Mouse (Mus musculus): ENCODE results near the gene Nf1. TPM values are rescaled to one million over a fixed set of nuclear protein-coding genes. Genes with fewer than 3 reads are reported as not detected.

The Nf1 gene
- polyA plus RNA-seq, 1 experiment from 2014 or later, result 7.1 TPM

DNA sequence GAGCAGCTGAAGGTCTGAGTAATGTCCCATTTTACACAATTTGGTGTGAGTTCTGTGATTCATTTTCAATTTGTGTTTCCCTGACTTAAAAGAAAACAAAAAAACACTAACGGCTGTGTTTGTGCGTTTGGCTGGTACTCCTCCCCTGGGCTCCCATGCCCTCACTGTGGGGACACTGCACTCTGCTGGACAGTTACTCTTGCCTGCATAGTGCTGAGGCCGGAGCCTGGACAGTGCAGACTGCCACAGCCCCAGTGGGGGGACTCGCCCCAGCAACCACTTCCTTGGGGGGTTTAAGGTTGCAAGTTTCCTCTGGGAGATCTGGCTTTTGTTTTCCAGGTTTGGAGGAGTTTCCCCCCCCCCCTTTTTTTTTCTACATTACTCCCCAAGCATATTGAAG, 241.2 kb downstream of the Nf1 start:
- Histone ChIP-seq H3K4me2 (no peak overlapping the region), H3K4me3 (no peak overlapping the region), H3K9me3 (replicated peaks) (no peaks in the 10 kb centered on the region), H3K27me3 (no peaks in the 10 kb centered on the region), H3K4me1 (no peaks in the 10 kb centered on the region), H3K36me3 (ENCODE audit: poor library complexity, severe bottlenecking) (peaks cover 30% of the 10 kb centered on the region), H3K9ac (no peak overlapping the region), H3K27ac (no peak overlapping the region)
- no peak for ATAC-seq
- 49% methylated on average over 4 of the region's 4 CpGs for WGBS

DNA sequence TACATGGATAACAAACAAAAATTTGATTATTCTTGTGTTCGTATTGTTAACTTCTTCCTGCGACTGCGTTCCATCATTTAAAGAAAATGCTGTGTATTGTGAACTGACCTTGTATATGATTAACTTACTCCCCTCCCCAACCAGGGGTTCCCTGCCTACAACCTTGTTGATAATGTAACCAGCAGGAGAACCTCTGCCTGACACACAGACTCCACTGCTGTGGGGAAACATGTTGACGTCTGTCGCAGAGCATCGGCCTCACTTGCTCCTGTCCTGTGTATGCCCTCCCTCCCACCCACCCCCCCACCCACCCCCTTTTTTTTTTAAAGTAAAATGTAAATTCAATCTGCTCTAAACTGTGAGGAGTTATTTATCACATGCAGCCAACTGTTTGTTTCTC, 241.8 kb downstream of the Nf1 start:
- Histone ChIP-seq H3K36me3 (ENCODE audit: poor library complexity, severe bottlenecking) (peaks cover 27% of the 10 kb centered on the region), H3K27ac (no peak overlapping the region), H3K4me2 (no peak overlapping the region), H3K9me3 (replicated peaks) (no peaks in the 10 kb centered on the region), H3K4me1 (no peaks in the 10 kb centered on the region), H3K4me3 (no peak overlapping the region), H3K9ac (no peak overlapping the region), H3K27me3 (no peaks in the 10 kb centered on the region)
- 87% methylated on average over 6 of the region's 6 CpGs for WGBS
- ATAC-seq, result no peak

DNA sequence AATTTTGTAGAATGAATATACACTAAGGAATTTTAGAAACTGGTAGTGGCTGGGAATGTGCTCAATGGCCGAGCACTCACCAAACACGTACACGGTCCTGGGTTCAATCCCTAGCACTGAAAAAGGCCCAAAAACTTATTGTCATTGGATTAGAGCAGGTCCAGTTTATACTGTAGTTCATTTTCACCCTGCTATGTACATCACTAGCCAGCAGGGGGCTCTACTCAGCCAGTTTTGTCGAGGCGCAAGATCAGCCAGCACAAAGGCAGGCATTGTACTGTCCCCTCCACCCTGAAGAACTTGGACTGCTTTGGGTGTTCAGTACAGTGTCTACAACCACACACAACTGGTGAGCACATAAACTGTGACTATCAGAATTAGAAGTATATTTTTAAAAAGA, 244.7 kb downstream of the Nf1 start:
- H3K9me3 ChIP-seq (replicated peaks), result no peaks in the 10 kb centered on the region
- no peak overlapping the region for H3K4me3 ChIP-seq
- H3K36me3 ChIP-seq (ENCODE audit: poor library complexity, severe bottlenecking), result peaks cover 14% of the 10 kb centered on the region
- peak; percentile 91 for ATAC-seq
- H3K4me1 ChIP-seq, result no peaks in the 10 kb centered on the region
- H3K9ac ChIP-seq, result no peak overlapping the region
- no peak overlapping the region for H3K4me2 ChIP-seq
- no peak overlapping the region for H3K27ac ChIP-seq
- 5% methylated on average over 5 of the region's 5 CpGs for WGBS
- 0 out of 2 replicates have a peak, but pooled peaks cover 4% of the 10 kb centered on the region for H3K27me3 ChIP-seq

DNA sequence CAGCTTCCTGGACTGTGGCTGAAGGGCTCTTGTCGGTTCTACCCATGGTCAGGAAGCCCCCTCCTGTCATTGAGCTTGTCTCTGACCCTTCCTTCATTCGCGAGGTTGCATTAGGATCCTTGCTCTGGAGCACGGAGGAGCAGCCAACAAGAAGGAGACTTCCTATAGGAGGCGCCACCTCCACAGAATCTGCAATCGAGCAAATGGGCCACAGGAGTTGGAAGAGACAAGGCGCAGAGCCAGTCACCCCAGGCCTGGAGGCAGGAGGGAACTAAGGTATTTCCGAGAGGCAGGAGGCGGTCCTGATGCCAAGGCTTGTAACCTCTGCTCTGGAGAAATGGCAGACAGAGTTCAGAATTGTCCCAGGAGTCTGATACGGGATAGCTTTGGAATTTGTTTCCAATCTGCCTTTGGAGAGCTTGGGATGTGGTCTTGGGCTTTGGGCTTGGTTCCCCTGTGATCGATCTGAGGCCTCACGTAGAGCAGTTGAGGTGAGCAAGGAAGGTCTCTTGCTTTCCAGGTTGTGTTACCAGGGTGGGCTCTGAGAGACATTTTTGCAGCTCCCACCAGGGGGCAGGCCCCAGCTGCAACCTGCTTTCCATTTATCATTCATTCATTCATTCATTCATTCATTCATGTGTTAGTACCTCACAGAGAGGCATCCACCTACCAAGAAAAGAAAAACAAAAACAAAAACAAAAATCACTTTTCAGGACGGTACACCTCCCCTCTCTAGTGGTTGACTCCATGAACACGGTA, 250.0 kb downstream of the Nf1 start:
- H3K4me2 ChIP-seq, result no peak overlapping the region
- no peaks in the 10 kb centered on the region for H3K36me3 ChIP-seq (ENCODE audit: poor library complexity, severe bottlenecking)
- H3K9me3 ChIP-seq (replicated peaks), result no peaks in the 10 kb centered on the region
- WGBS, result 54% methylated on average over 14 of the region's 14 CpGs
- H3K4me1 ChIP-seq, result peaks cover 31% of the 10 kb centered on the region
- no peak overlapping the region for H3K4me3 ChIP-seq
- 0 out of 2 replicates have a peak, but pooled peaks cover 8% of the 10 kb centered on the region for H3K27me3 ChIP-seq
- H3K9ac ChIP-seq, result no peak overlapping the region
- H3K27ac ChIP-seq, result no peak overlapping the region
- no peak for ATAC-seq

DNA sequence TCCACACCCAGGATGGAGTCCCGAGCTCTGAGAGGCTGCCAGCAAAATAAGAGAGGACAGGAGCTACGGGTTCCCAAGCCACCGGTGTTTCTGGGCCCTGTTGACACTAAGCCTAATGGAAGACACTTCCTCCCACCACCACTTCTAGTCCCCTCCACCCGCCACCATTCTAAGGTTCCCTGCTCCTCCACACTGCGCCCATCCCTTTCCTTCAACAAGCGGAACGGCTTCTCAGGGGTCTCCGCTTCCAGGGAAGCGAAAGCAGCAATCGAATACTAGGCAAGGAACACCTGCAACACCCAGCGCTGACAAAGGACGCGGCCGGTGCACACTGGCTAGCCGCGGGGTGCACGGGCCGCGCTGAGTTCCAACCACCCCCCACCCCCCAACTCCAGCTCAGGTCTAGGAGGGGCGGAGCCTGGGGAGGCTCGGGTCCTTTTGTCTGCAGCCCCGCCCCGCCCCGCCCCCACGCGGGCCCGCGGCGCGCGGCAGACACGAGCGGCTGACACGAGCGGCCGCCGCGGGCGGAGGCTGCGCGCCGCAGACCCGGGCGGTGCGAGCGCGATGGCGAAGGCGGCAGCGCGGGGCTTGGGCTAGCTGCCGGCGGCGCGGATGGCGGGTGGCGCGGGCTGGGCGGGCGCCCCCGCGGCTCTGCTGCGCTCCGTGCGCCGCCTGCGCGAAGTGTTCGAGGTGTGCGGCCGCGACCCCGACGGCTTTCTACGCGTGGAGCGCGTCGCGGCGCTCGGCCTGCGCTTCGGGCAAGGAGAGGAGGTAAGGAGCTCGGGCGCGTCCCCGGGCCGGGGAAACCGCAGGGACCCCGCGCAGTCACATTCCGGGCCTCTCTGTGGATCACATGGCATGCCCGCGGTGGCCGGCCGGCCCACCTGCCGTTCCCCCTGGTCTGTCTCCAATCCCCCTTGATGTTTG, 251.4 kb downstream of the Nf1 start, which contains the start of gene Rab11fip4:
TSS of gene Rab11fip4 (plus strand) at position 549 of the 927 bp plus-strand sequence.
- H3K9ac ChIP-seq, result peak within 1 kb of the TSS; percentile 83
- H3K27ac ChIP-seq, result peak within 1 kb of the TSS; percentile 76
- peak within 1 kb of the TSS; percentile 67 for H3K4me3 ChIP-seq
- H3K9me3 ChIP-seq (replicated peaks), result no peaks in the 10 kb centered on the region
- peaks cover 41% of the 10 kb centered on the region for H3K4me1 ChIP-seq
- ATAC-seq, result peak; percentile 85
- 2% methylated on average over 39 of the region's 98 CpGs for WGBS
- no peaks in the 10 kb centered on the region for H3K36me3 ChIP-seq (ENCODE audit: poor library complexity, severe bottlenecking)
- H3K4me2 ChIP-seq, result peak within 1 kb of the TSS; percentile 81
- 0 out of 2 replicates have a peak, but pooled peaks cover 8% of the 10 kb centered on the region for H3K27me3 ChIP-seq

DNA sequence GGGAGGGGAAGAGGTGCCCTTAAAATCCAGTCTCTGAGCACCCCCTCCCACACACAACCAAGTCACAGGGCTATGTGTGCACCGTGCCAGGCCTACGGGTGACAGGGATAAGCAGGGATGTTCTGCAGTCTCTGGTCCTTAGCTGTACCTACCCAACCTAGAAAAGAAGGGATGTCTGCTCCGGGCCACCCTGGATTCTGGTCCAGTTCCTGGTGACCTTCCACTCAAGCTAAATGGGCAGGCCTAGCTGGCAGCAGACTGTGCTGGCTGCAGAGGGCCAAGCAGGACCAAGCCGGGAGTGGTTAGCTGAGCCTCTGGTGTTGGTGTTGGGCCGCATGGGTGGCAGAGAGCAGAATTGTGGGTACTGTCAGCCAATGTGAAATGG, 252.1 kb downstream of the Nf1 start:
- H3K36me3 ChIP-seq (ENCODE audit: poor library complexity, severe bottlenecking), result no peaks in the 10 kb centered on the region
- peak; percentile 36 for ATAC-seq
- H3K27ac ChIP-seq, result peak overlapping the region; percentile 76; the same call in 1 of the 2 replicates
- H3K4me1 ChIP-seq, result peaks cover 41% of the 10 kb centered on the region
- H3K4me3 ChIP-seq, result peak overlapping the region; percentile 67
- peak overlapping the region; percentile 83 for H3K9ac ChIP-seq
- H3K4me2 ChIP-seq, result peak overlapping the region; percentile 81
- WGBS, result 17% methylated on average over 5 of the region's 5 CpGs
- no peaks in the 10 kb centered on the region for H3K9me3 ChIP-seq (replicated peaks)
- 0 out of 2 replicates have a peak, but pooled peaks cover 8% of the 10 kb centered on the region for H3K27me3 ChIP-seq

DNA sequence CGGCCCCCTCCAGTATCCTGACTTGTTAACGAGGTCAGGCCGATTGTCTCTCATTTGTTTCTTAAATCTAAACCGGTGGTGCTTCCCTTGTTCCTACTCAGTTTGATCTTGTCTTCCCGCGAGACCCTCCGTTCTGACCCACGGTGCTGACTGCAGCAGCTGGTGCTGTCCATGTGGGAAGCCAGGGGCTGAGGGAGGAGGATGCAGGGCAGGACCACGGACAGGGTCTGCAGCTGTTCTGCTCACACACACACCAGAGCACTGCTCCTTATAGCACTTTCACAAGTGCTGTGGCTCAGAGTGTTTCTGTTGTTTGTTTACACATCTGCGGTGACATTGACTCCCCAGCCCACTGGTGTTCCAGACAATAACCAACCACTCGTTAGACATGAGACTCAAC, 254.0 kb downstream of the Nf1 start:
- H3K9me3 ChIP-seq (replicated peaks), result no peaks in the 10 kb centered on the region
- H3K27me3 ChIP-seq, result 0 out of 2 replicates have a peak, but pooled peaks cover 8% of the 10 kb centered on the region
- H3K9ac ChIP-seq, result peak overlapping the region; percentile 30; the same call in 1 of the 2 replicates
- ATAC-seq, result no peak
- WGBS, result 31% methylated on average over 11 of the region's 11 CpGs
- peaks cover 10% of the 10 kb centered on the region; the same call in 1 of the 2 replicates for H3K36me3 ChIP-seq (ENCODE audit: poor library complexity, severe bottlenecking)
- H3K4me2 ChIP-seq, result peak overlapping the region; percentile 81
- peak overlapping the region; percentile 11; the same call in 1 of the 2 replicates for H3K4me3 ChIP-seq
- peaks cover 41% of the 10 kb centered on the region for H3K4me1 ChIP-seq
- no peak overlapping the region for H3K27ac ChIP-seq

DNA sequence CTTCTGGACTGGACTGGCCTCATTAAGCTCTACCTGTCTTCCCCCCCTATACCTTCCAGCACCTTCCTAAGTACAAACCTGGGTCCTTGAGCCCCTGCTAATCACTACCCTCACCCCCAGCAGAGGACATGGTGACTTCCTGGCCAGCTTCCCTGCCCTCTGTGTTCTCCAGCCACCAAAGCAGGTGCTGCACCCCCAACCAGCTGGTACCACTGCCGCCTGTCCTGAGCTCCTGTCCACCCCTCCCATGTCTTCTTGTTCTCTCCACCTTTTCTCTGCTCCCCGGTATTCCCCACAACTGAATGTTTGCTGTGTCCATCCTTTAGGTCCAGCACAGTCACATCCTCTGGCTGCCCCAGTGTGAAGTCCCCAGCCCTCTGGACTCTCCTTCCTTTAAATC, 271.0 kb downstream of the Nf1 start:
- H3K27me3 ChIP-seq, result no peaks in the 10 kb centered on the region
- H3K27ac ChIP-seq, result peak overlapping the region; percentile 12; the same call in 1 of the 2 replicates
- no peaks in the 10 kb centered on the region for H3K9me3 ChIP-seq (replicated peaks)
- H3K9ac ChIP-seq, result peak overlapping the region; percentile 17; the same call in 1 of the 2 replicates
- no peak overlapping the region for H3K4me2 ChIP-seq
- H3K4me3 ChIP-seq, result no peak overlapping the region
- 45% methylated on average over 2 of the region's 2 CpGs for WGBS
- H3K36me3 ChIP-seq (ENCODE audit: poor library complexity, severe bottlenecking), result no peaks in the 10 kb centered on the region
- H3K4me1 ChIP-seq, result peaks cover 59% of the 10 kb centered on the region
- ATAC-seq, result no peak

DNA sequence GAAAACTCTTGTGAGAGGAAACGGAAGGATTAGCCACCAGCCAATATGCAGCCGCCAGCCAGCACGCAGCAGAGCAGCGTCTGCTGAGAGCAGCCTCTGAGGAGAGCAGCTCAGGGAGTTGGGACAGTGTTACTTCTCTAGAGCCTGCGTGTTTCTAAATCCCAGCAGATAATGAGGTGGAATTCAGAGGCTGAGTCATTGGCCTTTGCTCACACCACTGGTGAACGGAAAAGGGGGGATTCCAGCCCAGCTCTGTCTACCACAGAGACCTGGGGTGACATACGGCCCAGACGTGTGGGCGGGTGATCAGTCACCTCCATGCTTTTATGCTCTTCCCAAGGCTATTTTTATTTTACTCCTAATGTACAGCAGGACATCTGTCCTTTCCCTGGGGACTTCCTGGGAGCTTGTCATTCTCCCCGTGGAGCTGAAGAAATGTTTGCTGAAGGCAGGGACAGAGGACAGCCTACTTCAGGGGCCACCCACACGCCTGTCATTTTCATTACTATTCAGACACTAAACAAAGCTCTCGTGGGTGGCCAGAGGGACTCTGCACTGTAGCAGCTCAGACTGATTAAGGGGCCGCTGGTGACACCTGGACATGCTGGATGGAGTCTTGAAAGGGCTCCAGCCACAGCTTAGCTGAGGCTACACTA, 271.6 kb downstream of the Nf1 start:
- peaks cover 59% of the 10 kb centered on the region for H3K4me1 ChIP-seq
- H3K4me3 ChIP-seq, result no peak overlapping the region
- H3K4me2 ChIP-seq, result no peak overlapping the region
- ATAC-seq, result no peak
- no peaks in the 10 kb centered on the region for H3K36me3 ChIP-seq (ENCODE audit: poor library complexity, severe bottlenecking)
- peak overlapping the region; percentile 17; the same call in 1 of the 2 replicates for H3K9ac ChIP-seq
- WGBS, result 8% methylated on average over 13 of the region's 13 CpGs
- no peaks in the 10 kb centered on the region for H3K9me3 ChIP-seq (replicated peaks)
- H3K27ac ChIP-seq, result peak overlapping the region; percentile 12
- H3K27me3 ChIP-seq, result no peaks in the 10 kb centered on the region

DNA sequence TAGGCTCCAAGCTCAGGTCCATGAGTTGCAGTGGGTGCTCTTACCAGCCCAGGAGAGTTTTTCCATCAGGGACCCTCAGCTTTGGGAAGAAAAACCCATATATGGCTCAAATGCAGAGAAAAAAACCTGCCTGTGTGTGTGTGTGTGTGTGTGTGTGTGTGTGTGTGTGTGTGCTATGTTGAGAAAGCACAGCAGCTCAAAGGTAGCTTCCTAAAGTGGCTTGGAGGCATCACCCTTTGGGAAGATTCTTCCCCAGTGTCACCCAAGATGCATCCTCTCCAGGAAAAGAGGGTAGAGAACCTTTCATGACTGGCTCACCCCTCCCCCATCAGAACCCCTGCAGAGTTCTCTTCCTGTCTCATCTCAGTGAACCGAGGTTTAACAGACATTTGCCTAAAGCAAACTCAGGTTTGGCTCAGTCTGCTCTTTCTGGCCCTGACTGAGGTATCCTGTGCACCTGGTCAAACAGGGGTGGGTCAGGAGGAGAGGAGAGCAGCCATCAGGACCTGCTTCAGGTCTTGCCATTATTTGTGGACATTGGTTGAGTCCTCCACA, 272.6 kb downstream of the Nf1 start:
- no peaks in the 10 kb centered on the region for H3K9me3 ChIP-seq (replicated peaks)
- no peak for ATAC-seq
- 4% methylated on average over 1 of the region's 1 CpGs for WGBS
- no peak overlapping the region for H3K9ac ChIP-seq
- no peaks in the 10 kb centered on the region for H3K36me3 ChIP-seq (ENCODE audit: poor library complexity, severe bottlenecking)
- no peak overlapping the region for H3K4me2 ChIP-seq
- H3K4me3 ChIP-seq, result no peak overlapping the region
- H3K4me1 ChIP-seq, result peaks cover 56% of the 10 kb centered on the region
- H3K27ac ChIP-seq, result no peak overlapping the region
- no peaks in the 10 kb centered on the region for H3K27me3 ChIP-seq

DNA sequence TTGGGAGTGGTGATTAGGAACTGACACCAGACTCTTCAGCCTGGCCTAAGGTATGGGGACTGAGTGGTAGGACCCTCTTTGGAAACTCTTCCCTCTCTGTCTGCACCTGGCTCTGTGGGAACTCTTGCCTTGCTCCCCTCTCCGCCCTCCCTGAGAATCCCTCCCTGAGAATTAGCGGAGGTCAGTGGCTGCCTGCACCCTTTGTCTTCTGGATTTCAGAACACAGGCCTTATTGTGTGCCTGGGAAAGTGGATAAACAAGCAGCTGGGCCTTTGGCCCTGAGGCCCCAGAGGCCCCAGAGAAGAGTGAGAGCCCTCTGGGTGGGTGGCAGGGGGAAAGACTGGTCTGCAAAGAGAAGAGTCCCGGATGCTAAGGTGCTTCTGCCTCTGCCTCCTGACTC, 273.6 kb downstream of the Nf1 start:
- no peaks in the 10 kb centered on the region for H3K36me3 ChIP-seq (ENCODE audit: poor library complexity, severe bottlenecking)
- no peak overlapping the region for H3K4me3 ChIP-seq
- peaks cover 50% of the 10 kb centered on the region for H3K4me1 ChIP-seq
- ATAC-seq, result no peak
- no peak overlapping the region; the same call in 1 of the 2 replicates for H3K9ac ChIP-seq
- no peak overlapping the region for H3K27ac ChIP-seq
- H3K9me3 ChIP-seq (replicated peaks), result no peaks in the 10 kb centered on the region
- WGBS, result 12% methylated on average over 3 of the region's 3 CpGs
- H3K27me3 ChIP-seq, result no peaks in the 10 kb centered on the region
- no peak overlapping the region for H3K4me2 ChIP-seq

All from forebrain, embryonic 13.5 days (tissue).